Mouse (Mus musculus) gastrocnemius, postnatal 10 days (tissue): ENCODE measurements at regions not wholly inside any gene's neighbourhood (a gene's known extent, or its start where the extent isn't known, plus 50 kb on each side); places are given as distances from the start of the nearest gene placed in this dataset.

Experiments
- DNase-seq: peaks from one replicate; pipeline ENCODE4 v3.0.0; 2021; ENCODE audit warnings: mixed read lengths

GRCm38 (mm10) chr16:21320284-21320683 is 102.6 kb upstream of the Vps8 start:
- DNase-seq, result no peak

GRCm38 (mm10) chr16:21321188-21322070 is 101.5 kb upstream of the Vps8 start:
- DNase-seq, result peak; percentile 53

- DNase-seq, result peak; percentile 63
Observed at GRCm38 (mm10) chr16:21322437-21322836, 100.5 kb upstream of the Vps8 start.

- no peak for DNase-seq
Observed at GRCm38 (mm10) chr16:21323446-21324034, 99.4 kb upstream of the Vps8 start.

- no peak for DNase-seq
Observed at GRCm38 (mm10) chr16:21327969-21328368, 94.9 kb upstream of the Vps8 start.

GRCm38 (mm10) chr16:21329199-21329598 is 93.7 kb upstream of the Vps8 start:
- no peak for DNase-seq

- peak; percentile 41 for DNase-seq
Observed at GRCm38 (mm10) chr16:21331229-21331628, 91.7 kb upstream of the Vps8 start.

- no peak for DNase-seq
Observed at GRCm38 (mm10) chr16:21332411-21332810, 90.5 kb upstream of the Vps8 start.

- DNase-seq, result no peak
Observed at GRCm38 (mm10) chr16:21332862-21333222, 90.1 kb upstream of the Vps8 start.

- peak; percentile 92 for DNase-seq
Observed at GRCm38 (mm10) chr16:21333223-21333951, 89.5 kb upstream of the Vps8 start.

GRCm38 (mm10) chr16:21339061-21339459 is 83.9 kb upstream of the Vps8 start:
- peak; percentile 21 for DNase-seq

GRCm38 (mm10) chr16:21339460-21340081 is 83.3 kb upstream of the Vps8 start:
- peak; percentile 66 for DNase-seq

GRCm38 (mm10) chr16:21340136-21340535 is 82.8 kb upstream of the Vps8 start:
- DNase-seq, result no peak

- no peak for DNase-seq
Observed at GRCm38 (mm10) chr16:21349869-21350268, 73.0 kb upstream of the Vps8 start.

GRCm38 (mm10) chr16:21351289-21351688 is 71.6 kb upstream of the Vps8 start:
- DNase-seq, result no peak

- no peak for DNase-seq
Observed at GRCm38 (mm10) chr16:21353111-21353510, 69.8 kb upstream of the Vps8 start.

- DNase-seq, result no peak
Observed at GRCm38 (mm10) chr16:21353545-21353944, 69.4 kb upstream of the Vps8 start.

- DNase-seq, result no peak
Observed at GRCm38 (mm10) chr16:21355638-21356037, 67.3 kb upstream of the Vps8 start.

- no peak for DNase-seq
Observed at GRCm38 (mm10) chr16:21357433-21357832, 65.5 kb upstream of the Vps8 start.

- no peak for DNase-seq
Observed at GRCm38 (mm10) chr16:21358313-21358920, 64.5 kb upstream of the Vps8 start.

- no peak for DNase-seq
Observed at GRCm38 (mm10) chr16:21359459-21359858, 63.5 kb upstream of the Vps8 start.

GRCm38 (mm10) chr16:21361406-21361805 is 61.5 kb upstream of the Vps8 start:
- no peak for DNase-seq
